Mouse (Mus musculus): ENCODE measurements around the gene Pwp2.
"Not testable (repeated sequence)": the region's sequence is repeated elsewhere in the genome, so short reads cannot be mapped to it uniquely, and the experiment has no call there.

Gene Pwp2

DNA sequence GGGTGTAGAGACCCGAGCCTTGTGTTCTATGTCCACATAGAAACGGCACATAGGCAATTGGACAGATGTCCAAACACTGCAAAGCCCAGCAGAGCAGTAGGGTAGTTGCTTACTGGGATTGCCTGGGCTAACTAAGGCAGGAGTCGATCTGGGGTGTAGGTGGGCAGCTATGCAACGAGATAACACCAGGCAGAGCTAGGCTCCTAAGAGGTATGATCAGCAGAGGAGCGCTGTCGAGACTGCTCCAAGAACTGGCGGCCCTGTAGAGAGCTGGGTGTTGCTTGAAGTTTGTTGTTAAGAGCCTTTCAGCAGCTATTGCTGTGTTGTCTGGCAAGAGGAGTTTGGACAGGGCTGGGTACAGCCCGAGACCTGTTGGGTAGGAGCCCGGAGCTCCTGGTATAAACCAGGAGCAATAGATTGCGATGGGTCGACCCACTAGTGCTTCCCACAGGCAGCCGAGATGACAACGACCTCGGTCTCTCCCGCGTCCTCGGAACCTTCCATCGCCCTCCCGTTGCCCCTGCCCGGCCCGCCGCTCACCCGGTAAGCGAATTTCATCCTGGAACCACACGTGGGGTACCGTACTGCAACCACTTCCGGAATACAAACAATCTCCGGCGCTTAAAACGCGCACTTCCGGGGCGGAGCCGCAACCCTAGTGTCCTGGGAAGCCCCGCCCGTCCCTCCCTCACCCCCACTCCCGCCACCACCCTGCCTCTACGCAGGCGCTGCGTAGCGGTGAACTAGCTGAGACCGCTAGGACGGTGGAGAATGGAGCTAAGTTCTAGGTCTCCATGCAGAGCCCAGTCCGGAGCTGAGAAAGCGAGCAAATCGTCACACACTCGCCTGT, at the start of gene Pwp2:
Gene Pwp2, minus strand, starts transcription at position 619 of the 850 bp plus-strand sequence.
- peak; percentile 92 for DNase-seq

GRCm38 (mm10) chr10:78233756-78234155, 48.8 kb upstream of the Pwp2 start:
- peak; percentile 63 for DNase-seq

GRCm38 (mm10) chr10:78233161-78233560, 48.2 kb upstream of the Pwp2 start:
- DNase-seq = peak; percentile 31

- DNase-seq = no peak
Observed at GRCm38 (mm10) chr10:78232301-78232980, 47.5 kb upstream of the Pwp2 start.

GRCm38 (mm10) chr10:78228560-78228928, 43.6 kb upstream of the Pwp2 start:
- DNase-seq = no peak

DNA sequence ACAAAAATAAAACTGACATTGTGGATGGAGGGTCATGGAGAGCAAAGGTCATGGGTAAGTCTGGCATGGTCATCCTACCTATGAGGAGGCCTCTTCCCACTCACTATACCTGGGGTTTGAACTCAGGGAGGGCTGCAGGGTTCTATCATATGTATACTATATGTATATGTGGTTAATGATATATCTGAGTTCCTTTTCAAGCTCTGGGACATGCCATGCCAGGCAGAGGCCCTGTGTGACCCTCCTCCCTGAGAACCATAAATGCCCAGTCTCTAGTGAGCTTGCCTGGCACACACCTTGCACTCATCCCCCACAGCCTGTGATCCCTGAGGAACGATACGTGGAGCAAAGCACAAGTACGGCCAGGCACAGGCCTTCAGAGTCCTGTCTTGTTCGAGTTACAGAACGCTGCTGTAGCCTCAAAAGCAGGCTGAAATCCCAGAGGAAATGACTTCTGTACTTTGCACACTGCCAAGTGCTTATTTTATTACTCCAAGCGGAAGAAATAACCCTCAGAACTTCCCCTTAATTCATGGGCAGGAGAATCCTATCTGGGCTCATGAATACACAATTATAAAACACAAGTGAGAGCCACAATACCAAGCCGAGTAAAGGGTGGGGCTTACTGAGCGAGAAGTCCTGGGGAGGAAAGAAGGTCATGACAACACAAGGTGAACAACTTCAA, 43.1 kb upstream of the Pwp2 start:
- no peak for DNase-seq

GRCm38 (mm10) chr10:78224136-78224535, 39.2 kb upstream of the Pwp2 start:
- no peak for DNase-seq

DNA sequence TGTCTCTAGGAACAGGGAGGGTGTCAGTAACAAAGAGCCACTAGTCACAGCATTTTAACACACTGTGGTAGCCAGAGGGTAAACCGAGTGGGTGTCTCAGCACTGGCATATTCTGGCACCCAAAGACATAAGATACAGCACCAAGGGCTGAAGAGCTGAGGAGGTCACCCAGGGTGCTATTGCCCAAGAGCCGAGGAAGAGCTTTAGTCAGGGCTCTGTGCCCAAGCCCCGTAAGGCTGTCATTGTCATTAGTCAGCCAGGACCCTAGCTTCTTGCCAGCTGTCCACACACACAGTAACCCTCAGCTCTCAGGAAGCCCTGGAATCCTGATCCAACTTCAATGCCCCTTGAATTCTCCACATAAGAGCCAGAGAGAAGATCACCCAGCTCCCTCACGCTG, 38.0 kb upstream of the Pwp2 start:
- DNase-seq = no peak

GRCm38 (mm10) chr10:78221315-78221714, 36.4 kb upstream of the Pwp2 start:
- DNase-seq = no peak

DNA sequence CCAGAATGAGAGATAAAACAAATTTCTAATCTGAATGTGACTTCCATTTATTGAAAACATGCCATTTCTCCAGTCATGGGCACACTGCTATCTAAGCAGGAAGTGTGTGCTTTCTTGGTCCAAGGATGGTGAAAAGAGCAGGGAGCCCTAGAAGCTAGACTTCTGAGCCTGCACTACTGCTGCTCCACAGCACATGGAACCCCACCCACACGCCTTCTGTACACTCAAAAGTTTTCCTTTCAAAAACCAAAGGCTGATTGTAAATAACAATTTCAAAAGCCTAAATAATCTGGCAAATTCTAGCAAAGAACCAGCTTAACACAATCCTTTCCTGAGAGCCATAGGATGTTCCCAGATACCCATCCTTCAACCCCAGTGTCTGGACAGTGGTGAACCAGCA, 34.6 kb upstream of the Pwp2 start:
- DNase-seq = no peak

GRCm38 (mm10) chr10:78218576-78218975, 33.6 kb upstream of the Pwp2 start:
- DNase-seq = no peak

DNA sequence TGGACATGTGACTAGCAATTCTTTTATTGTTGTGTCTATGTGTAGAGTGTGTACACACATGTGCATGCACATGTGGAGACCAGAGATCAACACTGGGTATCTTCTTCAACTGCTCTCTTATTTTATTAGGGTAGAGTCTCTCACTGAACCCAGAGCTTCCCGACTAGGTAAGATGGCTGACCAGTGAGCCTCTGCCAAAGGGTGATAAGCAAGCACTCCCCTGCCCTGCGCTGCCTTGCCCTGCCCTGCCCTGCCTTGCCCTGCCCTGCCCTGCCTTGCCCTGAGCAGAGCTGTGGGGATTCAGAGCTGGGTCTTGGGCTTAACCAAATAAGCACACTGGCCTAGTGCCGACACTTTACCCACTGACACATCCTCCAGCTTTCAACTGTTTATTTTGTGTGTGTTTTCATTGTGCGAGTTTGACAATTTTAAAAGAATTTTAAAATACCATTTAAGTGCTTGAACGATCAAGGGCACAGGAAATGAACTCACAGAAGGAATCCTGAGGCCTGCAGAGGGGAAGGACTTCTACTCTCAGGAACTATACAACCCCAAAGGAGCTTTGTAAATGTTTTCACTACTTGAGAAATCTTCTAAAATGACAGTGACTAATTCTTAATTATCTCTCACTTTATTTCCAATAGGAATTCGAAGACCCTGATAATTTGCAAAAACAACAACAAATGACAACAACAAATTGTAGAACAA, 31.6 kb upstream of the Pwp2 start:
- no peak for DNase-seq

GRCm38 (mm10) chr10:78214371-78214770, 29.4 kb upstream of the Pwp2 start:
- DNase-seq = no peak

GRCm38 (mm10) chr10:78211311-78211710, 26.4 kb upstream of the Pwp2 start:
- peak; percentile 17 for DNase-seq

GRCm38 (mm10) chr10:78201182-78201581, 16.2 kb upstream of the Pwp2 start:
- DNase-seq = no peak

DNA sequence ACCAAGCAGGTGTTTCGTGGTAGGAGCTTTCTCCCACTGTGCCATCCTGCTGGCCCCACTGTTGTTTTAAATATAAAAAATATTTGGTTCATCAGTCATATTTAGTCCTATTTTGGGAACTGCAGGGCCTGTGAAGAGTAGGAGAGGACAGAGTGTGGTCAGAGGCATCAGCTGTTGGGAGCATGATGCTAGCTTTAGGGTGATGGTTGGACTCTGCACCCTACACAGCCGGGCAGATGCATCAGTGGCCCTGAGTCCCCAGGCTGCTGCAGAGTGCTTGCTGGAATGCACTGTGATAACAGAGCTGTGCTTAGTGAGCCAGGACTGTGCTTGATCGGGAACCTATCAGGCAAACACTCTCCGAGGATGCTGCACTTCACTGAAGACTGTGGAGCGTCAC, 8.0 kb upstream of the Pwp2 start:
- DNase-seq = no peak

- DNase-seq = not testable (repeated sequence)
Observed at GRCm38 (mm10) chr10:78186076-78186475, 1.1 kb upstream of the Pwp2 start.

DNA sequence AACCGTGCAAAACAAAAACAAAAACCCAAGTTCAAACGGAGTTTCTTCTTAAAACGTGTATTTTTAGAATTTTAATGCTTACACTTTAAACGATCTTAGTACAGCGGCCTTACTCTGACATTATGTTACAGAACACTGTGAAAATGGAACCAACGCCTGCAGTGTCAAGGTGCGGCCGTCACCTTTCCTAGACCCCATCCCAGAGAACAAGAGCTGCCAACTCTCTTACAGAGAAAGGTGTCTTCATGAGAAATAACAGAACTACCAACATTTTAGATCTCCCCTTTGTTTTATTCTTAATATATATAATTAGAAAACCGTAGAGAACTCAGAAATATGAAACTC, 404 bp upstream of the Pwp2 start:
- no peak for DNase-seq

- no peak for DNase-seq
Observed at GRCm38 (mm10) chr10:78183577-78183976, 1.4 kb downstream of the Pwp2 start.

GRCm38 (mm10) chr10:78182321-78182720, 2.6 kb downstream of the Pwp2 start:
- DNase-seq = no peak

DNA sequence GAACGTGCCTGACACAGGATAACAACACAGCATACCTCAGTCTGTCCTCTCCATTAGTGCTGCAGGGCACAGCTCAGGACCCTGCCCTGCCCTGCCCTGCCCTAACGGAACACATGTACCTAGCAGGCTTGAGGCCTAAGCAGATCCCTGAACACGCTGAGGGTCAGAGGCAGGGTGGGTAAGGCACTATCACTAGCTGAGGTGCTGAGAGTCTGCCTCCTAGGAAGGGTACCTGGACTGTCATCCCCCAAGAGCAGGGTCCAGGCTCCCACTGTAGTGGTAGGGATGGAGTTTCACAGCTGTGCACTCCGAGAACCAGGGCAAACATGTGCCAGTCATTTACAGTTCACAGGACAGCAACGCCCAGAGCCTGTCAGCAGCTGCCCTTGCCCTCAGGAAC, 10.5 kb downstream of the Pwp2 start:
- DNase-seq = no peak

DNA sequence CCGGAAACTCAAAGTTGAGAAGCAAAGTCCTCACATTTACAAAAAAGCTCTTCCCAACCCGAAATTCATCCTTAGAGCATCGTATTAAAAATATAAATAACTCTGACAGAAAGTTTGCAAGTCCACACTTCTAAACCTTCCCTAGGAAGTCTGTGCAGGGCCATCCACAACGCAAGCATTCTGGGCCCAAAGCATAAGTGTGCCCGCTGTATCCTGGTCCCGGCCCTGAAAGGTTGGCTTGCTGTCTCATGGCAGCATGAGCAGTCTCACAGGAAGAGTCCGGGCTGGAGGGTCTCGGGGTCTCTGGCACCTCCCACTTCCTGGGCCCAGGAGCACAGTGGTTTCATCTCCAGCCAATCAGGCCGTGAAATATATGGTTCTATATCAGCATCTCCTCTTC, 13.4 kb downstream of the Pwp2 start:
- no peak for DNase-seq

GRCm38 (mm10) chr10:78171057-78171456, 13.9 kb downstream of the Pwp2 start:
- DNase-seq = no peak

All from kidney, adult 18-20 months (tissue).